Mouse (Mus musculus): ENCODE measurements around the gene Gm10073. TPM values are rescaled to one million over a fixed set of nuclear protein-coding genes. Genes with fewer than 3 reads are reported as not detected.
A peak's percentile ranks its signal among the peaks of the same experiment; 100 is the strongest.

Gm10073 gene
- total and polyA plus RNA-seq, 3 experiments, result 31.2 to 123 (median 109) TPM

- whole genome bisulfite sequencing, result 76% methylated on average over 9 of the region's 9 CpGs
- intact Hi-C loops (cut with DNase I), result no loop called here
- DNase-seq, result no peak
- Histone ChIP-seq H3K9ac (ENCODE audit: low read depth, low read length) (no peak overlapping the region), H3K27ac (no peak overlapping the region), H3K79me2 (replicated peaks; ENCODE audit: control insufficient read depth, insufficient read depth, low read length) (no peaks in the 10 kb centered on the region), H3K27me3 (ENCODE audit: control insufficient read depth, insufficient read depth, low read length) (no peaks in the 10 kb centered on the region), H3K36me3 (ENCODE audit: control insufficient read depth, insufficient read depth, low read length) (no peaks in the 10 kb centered on the region), H3K4me3 (no peak overlapping the region), H3K4me1 (ENCODE audit: control insufficient read depth, insufficient read depth, low read length) (no peaks in the 10 kb centered on the region)
- TF ChIP-seq EP300 (IDR thresholded peaks at IDR 0.05; ENCODE audit: insufficient read depth, low read depth, low read length) (no peak), POLR2A (IDR thresholded peaks at IDR 0.05; ENCODE audit: insufficient read depth, low read depth, low read length) (no peak), CTCF (IDR thresholded peaks at IDR 0.05) (no peak)
These were observed 44.5 kb downstream of the Gm10073 start for GRCm38 (mm10) chr8:106528596-106529249.

GRCm38 (mm10) chr8:106527241-106528036, 45.8 kb downstream of the Gm10073 start:
- TF ChIP-seq CTCF (IDR thresholded peaks at IDR 0.05) (peak; percentile 62), EP300 (IDR thresholded peaks at IDR 0.05; ENCODE audit: insufficient read depth, low read depth, low read length) (no peak), POLR2A (IDR thresholded peaks at IDR 0.05; ENCODE audit: insufficient read depth, low read depth, low read length) (no peak)
- H3K4me3 ChIP-seq, result no peak overlapping the region
- H3K79me2 ChIP-seq (replicated peaks; ENCODE audit: control insufficient read depth, insufficient read depth, low read length), result no peaks in the 10 kb centered on the region
- no peaks in the 10 kb centered on the region for H3K27me3 ChIP-seq (ENCODE audit: control insufficient read depth, insufficient read depth, low read length)
- no peak for DNase-seq
- 71% methylated on average over 9 of the region's 9 CpGs for WGBS
- no peak overlapping the region for H3K9ac ChIP-seq (ENCODE audit: low read depth, low read length)
- H3K4me1 ChIP-seq (ENCODE audit: control insufficient read depth, insufficient read depth, low read length), result no peaks in the 10 kb centered on the region
- H3K36me3 ChIP-seq (ENCODE audit: control insufficient read depth, insufficient read depth, low read length), result no peaks in the 10 kb centered on the region
- H3K27ac ChIP-seq, result no peak overlapping the region
- intact Hi-C loops (cut with DNase I), result no loop called here

- H3K36me3 ChIP-seq (ENCODE audit: control insufficient read depth, insufficient read depth, low read length), result no peaks in the 10 kb centered on the region
- H3K79me2 ChIP-seq (replicated peaks; ENCODE audit: control insufficient read depth, insufficient read depth, low read length), result no peaks in the 10 kb centered on the region
- intact Hi-C loops (cut with DNase I), result no loop called here
- DNase-seq, result no peak
- H3K27me3 ChIP-seq (ENCODE audit: control insufficient read depth, insufficient read depth, low read length), result no peaks in the 10 kb centered on the region
- TF ChIP-seq POLR2A (IDR thresholded peaks at IDR 0.05; ENCODE audit: insufficient read depth, low read depth, low read length) (no peak), EP300 (IDR thresholded peaks at IDR 0.05; ENCODE audit: insufficient read depth, low read depth, low read length) (no peak), CTCF (IDR thresholded peaks at IDR 0.05) (no peak)
- H3K9ac ChIP-seq (ENCODE audit: low read depth, low read length), result no peak overlapping the region
- no peaks in the 10 kb centered on the region for H3K4me1 ChIP-seq (ENCODE audit: control insufficient read depth, insufficient read depth, low read length)
- no peak overlapping the region for H3K27ac ChIP-seq
- H3K4me3 ChIP-seq, result no peak overlapping the region
- 64% methylated on average over 6 of the region's 6 CpGs for WGBS
These were observed 46.5 kb downstream of the Gm10073 start for GRCm38 (mm10) chr8:106526725-106527124.

Other genes starting within 250 kb of the Gm10073 start
- gene Smpd3, start 235.5 kb downstream of the Gm10073 start, total RNA-seq (2021), result 1 to 10 TPM; 3.1 TPM
- gene Smpd3, start 235.5 kb downstream of the Gm10073 start, polyA plus RNA-seq (2012; rRNA removed), result 2.1 and 2.4 TPM in 2 replicates
- 1 to 10 TPM; 2.7 to 3.8 TPM for gene Zfp90, start 158.1 kb downstream of the Gm10073 start, total RNA-seq (2021)
- 1.8 and 2.8 TPM in 2 replicates for gene Zfp90, start 158.1 kb downstream of the Gm10073 start, polyA plus RNA-seq (2012; rRNA removed)
- not detected for gene 6030452D12Rik, start 72.9 kb downstream of the Gm10073 start, total RNA-seq (2021)
- not detected in 2 replicates for gene 6030452D12Rik, start 72.9 kb downstream of the Gm10073 start, polyA plus RNA-seq (2012; rRNA removed)
- gene Cdh3, start 62.6 kb downstream of the Gm10073 start, total RNA-seq (2021), result 1 to 10 TPM in 1 of 2 experiments, under 1 TPM in 1; 0.91 to 1.1 TPM
- 1.2 and 1.4 TPM in 2 replicates for gene Cdh3, start 62.6 kb downstream of the Gm10073 start, polyA plus RNA-seq (2012; rRNA removed)
- not detected for gene Cdh1, start 29.9 kb upstream of the Gm10073 start, total RNA-seq (2021)
- 0.09 and 2.4 TPM in 2 replicates for gene Cdh1, start 29.9 kb upstream of the Gm10073 start, polyA plus RNA-seq (2012; rRNA removed)
- 10 to 100 TPM; 10.2 to 10.5 TPM for gene Tango6, start 109.6 kb upstream of the Gm10073 start, total RNA-seq (2021)
- gene Tango6, start 109.6 kb upstream of the Gm10073 start, polyA plus RNA-seq (2012; rRNA removed), result 5.2 and 7.7 TPM in 2 replicates